Mouse (Mus musculus): Measurements from ENCODE around the gene 1700008O03Rik. TPM values are rescaled to one million over a fixed set of nuclear protein-coding genes. Genes with fewer than 3 reads are reported as not detected.

Gene 1700008O03Rik
- 0.35 and 0.45 TPM in 2 replicates for polyA plus RNA-seq (2015; fragmentation: Nextera tagmentation; extraction: Ambion mirVana)

DNA sequence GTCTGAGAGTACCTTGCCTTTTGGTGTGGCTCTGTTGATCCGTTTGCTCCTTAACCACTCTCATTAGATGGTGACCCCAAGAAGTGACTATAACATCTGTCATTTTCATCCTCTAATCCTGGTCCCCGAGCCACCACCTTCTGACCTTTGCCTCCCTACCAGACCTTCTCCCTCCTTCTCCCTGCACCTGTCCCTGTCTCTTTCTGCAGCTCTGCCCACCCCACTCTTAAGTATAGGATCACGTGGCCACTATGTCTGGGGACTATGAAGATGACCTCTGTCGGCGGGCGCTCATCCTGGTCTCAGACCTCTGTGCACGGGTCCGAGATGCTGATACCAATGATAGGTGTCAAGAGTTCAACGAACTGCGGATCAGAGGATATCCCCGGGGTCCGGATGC, at the start of gene 1700008O03Rik:
Gene 1700008O03Rik (minus strand): TSS at position 101 of the 400 bp plus-strand sequence.
- Histone ChIP-seq H3K4me3 (peak within 1 kb of the TSS; percentile 57), H3K4me1 (peaks cover 9% of the 10 kb centered on the region), H3K9ac (peak within 1 kb of the TSS; percentile 70; the same call in 1 of the 2 replicates), H3K36me3 (no peaks in the 10 kb centered on the region), H3K9me3 (no peaks in the 10 kb centered on the region), H3K27me3 (replicated peaks) (peaks cover 83% of the 10 kb centered on the region), H3K27ac (replicated peaks) (no peak within 1 kb of the TSS), H3K4me2 (peak within 1 kb of the TSS; percentile 85)
- ATAC-seq (ENCODE audit: extremely low read depth, insufficient number of reproducible peaks, low FRiP score, low TSS enrichment), result no peak
- 71% methylated on average over 12 of the region's 12 CpGs for WGBS

- Histone ChIP-seq H3K9me3 (no peaks in the 10 kb centered on the region), H3K27ac (replicated peaks) (no peak overlapping the region), H3K4me1 (peaks cover 8% of the 10 kb centered on the region), H3K36me3 (no peaks in the 10 kb centered on the region), H3K4me3 (no peak overlapping the region), H3K9ac (no peak overlapping the region), H3K27me3 (replicated peaks) (peaks cover 88% of the 10 kb centered on the region), H3K4me2 (no peak overlapping the region)
- WGBS, result 68% methylated on average over 9 of the region's 9 CpGs
- no peak for ATAC-seq (ENCODE audit: extremely low read depth, insufficient number of reproducible peaks, low FRiP score, low TSS enrichment)
These were observed 48.5 kb upstream of the 1700008O03Rik start for GRCm38 (mm10) chr7:44434089-44434488.

DNA sequence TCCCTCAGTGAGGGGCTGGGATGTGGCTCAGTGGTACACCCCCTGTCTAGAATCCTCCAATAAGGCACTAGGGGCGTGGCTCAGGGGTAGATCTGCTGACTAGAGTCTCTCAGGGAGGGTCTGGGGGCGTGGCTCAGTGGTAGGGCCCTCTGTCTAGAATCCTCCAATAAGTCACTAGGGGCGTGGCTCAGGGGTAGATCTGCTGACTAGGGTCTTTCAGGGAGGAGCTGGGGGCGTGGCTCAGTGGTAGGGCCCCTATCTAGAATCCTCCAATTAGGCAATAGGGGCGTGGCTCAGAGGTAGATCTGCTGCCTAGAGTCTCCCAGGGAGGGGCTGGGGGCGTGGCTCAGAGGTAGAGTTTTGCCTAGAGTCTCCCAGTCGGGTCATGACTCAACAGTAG, 47.8 kb upstream of the 1700008O03Rik start:
- Histone ChIP-seq H3K27me3 (replicated peaks) (peaks cover 89% of the 10 kb centered on the region), H3K4me2 (no peak overlapping the region), H3K9me3 (no peaks in the 10 kb centered on the region), H3K27ac (replicated peaks) (no peak overlapping the region), H3K4me3 (no peak overlapping the region), H3K4me1 (peaks cover 10% of the 10 kb centered on the region), H3K36me3 (no peaks in the 10 kb centered on the region), H3K9ac (no peak overlapping the region)
- ATAC-seq (ENCODE audit: extremely low read depth, insufficient number of reproducible peaks, low FRiP score, low TSS enrichment), result peak; percentile 75
- WGBS, result 2% methylated on average over 7 of the region's 7 CpGs

GRCm38 (mm10) chr7:44432550-44432949, 46.9 kb upstream of the 1700008O03Rik start:
- peaks cover 14% of the 10 kb centered on the region for H3K4me1 ChIP-seq
- H3K27me3 ChIP-seq (replicated peaks), result peaks cover 89% of the 10 kb centered on the region
- H3K9ac ChIP-seq, result no peak overlapping the region
- H3K4me2 ChIP-seq, result no peak overlapping the region
- H3K36me3 ChIP-seq, result no peaks in the 10 kb centered on the region
- H3K27ac ChIP-seq (replicated peaks), result no peak overlapping the region
- no peak overlapping the region for H3K4me3 ChIP-seq
- ATAC-seq (ENCODE audit: extremely low read depth, insufficient number of reproducible peaks, low FRiP score, low TSS enrichment), result no peak
- 80% methylated on average over 6 of the region's 6 CpGs for WGBS
- H3K9me3 ChIP-seq, result no peaks in the 10 kb centered on the region

GRCm38 (mm10) chr7:44429534-44430488, 44.2 kb upstream of the 1700008O03Rik start:
- peaks cover 95% of the 10 kb centered on the region for H3K27me3 ChIP-seq (replicated peaks)
- peak overlapping the region; percentile 57 for H3K4me3 ChIP-seq
- H3K4me1 ChIP-seq, result peaks cover 14% of the 10 kb centered on the region
- peak overlapping the region; percentile 70; the same call in 1 of the 2 replicates for H3K9ac ChIP-seq
- no peaks in the 10 kb centered on the region for H3K9me3 ChIP-seq
- peak overlapping the region; percentile 79 for H3K4me2 ChIP-seq
- whole genome bisulfite sequencing, result 2% methylated on average over 30 of the region's 32 CpGs
- ATAC-seq (ENCODE audit: extremely low read depth, insufficient number of reproducible peaks, low FRiP score, low TSS enrichment), result no peak
- no peak overlapping the region for H3K27ac ChIP-seq (replicated peaks)
- H3K36me3 ChIP-seq, result no peaks in the 10 kb centered on the region

- Histone ChIP-seq H3K9me3 (no peaks in the 10 kb centered on the region), H3K36me3 (no peaks in the 10 kb centered on the region), H3K4me2 (peak within 1 kb of the TSS; percentile 79), H3K4me3 (peak within 1 kb of the TSS; percentile 57), H3K9ac (peak within 1 kb of the TSS; percentile 70), H3K4me1 (peaks cover 14% of the 10 kb centered on the region), H3K27me3 (replicated peaks) (peaks cover 88% of the 10 kb centered on the region), H3K27ac (replicated peaks) (no peak within 1 kb of the TSS)
- WGBS, result under 1% methylated on average over 39 of the region's 69 CpGs
- ATAC-seq (ENCODE audit: extremely low read depth, insufficient number of reproducible peaks, low FRiP score, low TSS enrichment), result no peak
These were observed 43.4 kb upstream of the 1700008O03Rik start, which contains the start of gene Lrrc4b for GRCm38 (mm10) chr7:44428968-44429521. Gene Lrrc4b, plus strand, starts transcription at chr7:44429018.

- Histone ChIP-seq H3K36me3 (no peaks in the 10 kb centered on the region), H3K4me1 (peaks cover 14% of the 10 kb centered on the region), H3K9ac (peak overlapping the region; percentile 70), H3K4me2 (peak overlapping the region; percentile 79), H3K27ac (replicated peaks) (no peak overlapping the region), H3K9me3 (no peaks in the 10 kb centered on the region), H3K4me3 (peak overlapping the region; percentile 57), H3K27me3 (replicated peaks) (peaks cover 81% of the 10 kb centered on the region)
- no peak for ATAC-seq (ENCODE audit: extremely low read depth, insufficient number of reproducible peaks, low FRiP score, low TSS enrichment)
- 1% methylated on average over 17 of the region's 38 CpGs for WGBS
These were observed 42.7 kb upstream of the 1700008O03Rik start for GRCm38 (mm10) chr7:44428171-44428950.

GRCm38 (mm10) chr7:44427666-44428065, 42.0 kb upstream of the 1700008O03Rik start:
- no peak for ATAC-seq (ENCODE audit: extremely low read depth, insufficient number of reproducible peaks, low FRiP score, low TSS enrichment)
- WGBS, result 12% methylated on average over 8 of the region's 8 CpGs
- H3K4me1 ChIP-seq, result peaks cover 14% of the 10 kb centered on the region
- H3K36me3 ChIP-seq, result no peaks in the 10 kb centered on the region
- H3K27me3 ChIP-seq (replicated peaks), result peaks cover 74% of the 10 kb centered on the region
- peak overlapping the region; percentile 57; the same call in 1 of the 2 replicates for H3K4me3 ChIP-seq
- peak overlapping the region; percentile 79 for H3K4me2 ChIP-seq
- no peaks in the 10 kb centered on the region for H3K9me3 ChIP-seq
- no peak overlapping the region for H3K27ac ChIP-seq (replicated peaks)
- no peak overlapping the region for H3K9ac ChIP-seq

DNA sequence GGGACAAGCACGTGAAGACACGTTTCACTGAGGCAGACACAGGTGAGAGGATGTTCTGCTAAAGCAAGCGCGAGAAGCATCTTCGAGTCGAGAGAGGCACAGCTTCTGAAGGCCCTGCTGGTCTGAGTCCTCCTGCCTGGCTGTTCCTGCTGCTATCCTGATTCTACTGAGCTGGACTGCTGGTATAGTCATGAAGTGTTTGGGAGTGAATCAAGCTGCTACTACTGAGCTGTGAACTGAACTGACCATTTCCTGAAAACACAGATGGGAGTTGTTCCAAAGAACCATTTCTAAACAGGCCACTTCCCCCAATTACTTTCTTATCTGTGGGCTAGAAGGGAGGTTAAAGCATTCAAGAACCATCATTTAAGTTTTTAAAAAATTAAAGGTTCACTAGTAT, 27.7 kb upstream of the 1700008O03Rik start:
- 73% methylated on average over 6 of the region's 6 CpGs for WGBS
- Histone ChIP-seq H3K4me2 (no peak overlapping the region), H3K4me1 (no peaks in the 10 kb centered on the region), H3K27me3 (replicated peaks) (0 out of 2 replicates have a peak, but pooled peaks cover 13% of the 10 kb centered on the region), H3K36me3 (no peaks in the 10 kb centered on the region), H3K9me3 (no peaks in the 10 kb centered on the region), H3K4me3 (no peak overlapping the region), H3K27ac (replicated peaks) (no peak overlapping the region), H3K9ac (no peak overlapping the region)
- no peak for ATAC-seq (ENCODE audit: extremely low read depth, insufficient number of reproducible peaks, low FRiP score, low TSS enrichment)

DNA sequence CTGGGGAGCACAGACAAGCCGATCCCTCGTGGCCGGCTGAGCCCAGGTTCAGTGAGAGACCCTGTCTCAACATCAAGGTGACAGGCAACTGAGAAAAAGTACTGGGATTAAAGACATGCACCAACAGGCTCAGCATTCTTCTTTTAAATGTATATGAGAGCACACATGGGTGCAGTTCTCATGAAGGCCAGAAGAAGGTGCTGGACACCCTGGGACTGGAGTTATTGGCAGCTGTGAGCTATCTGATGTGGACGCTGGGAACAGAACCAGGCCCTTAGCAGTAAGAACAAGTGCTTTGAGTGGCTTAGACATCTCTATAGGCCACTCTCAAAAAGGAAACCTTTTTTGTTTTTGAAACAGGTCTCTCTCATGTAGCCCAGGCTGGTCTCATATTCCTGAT, 25.5 kb upstream of the 1700008O03Rik start:
- no peaks in the 10 kb centered on the region for H3K9me3 ChIP-seq
- no peak overlapping the region for H3K27ac ChIP-seq (replicated peaks)
- H3K27me3 ChIP-seq (replicated peaks), result peaks cover 24% of the 10 kb centered on the region
- no peak overlapping the region for H3K4me3 ChIP-seq
- no peak overlapping the region for H3K9ac ChIP-seq
- ATAC-seq (ENCODE audit: extremely low read depth, insufficient number of reproducible peaks, low FRiP score, low TSS enrichment), result no peak
- WGBS, result 71% methylated on average over 4 of the region's 4 CpGs
- no peaks in the 10 kb centered on the region for H3K36me3 ChIP-seq
- no peak overlapping the region for H3K4me2 ChIP-seq
- H3K4me1 ChIP-seq, result no peaks in the 10 kb centered on the region

GRCm38 (mm10) chr7:44406015-44406355, 20.4 kb upstream of the 1700008O03Rik start:
- Histone ChIP-seq H3K27ac (replicated peaks) (no peak overlapping the region), H3K27me3 (replicated peaks) (peaks cover 30% of the 10 kb centered on the region), H3K36me3 (no peaks in the 10 kb centered on the region), H3K9me3 (no peaks in the 10 kb centered on the region), H3K9ac (no peak overlapping the region), H3K4me2 (peak overlapping the region; percentile 66), H3K4me3 (peak overlapping the region; percentile 50), H3K4me1 (no peaks in the 10 kb centered on the region)
- 3% methylated on average over 5 of the region's 5 CpGs for WGBS
- ATAC-seq (ENCODE audit: extremely low read depth, insufficient number of reproducible peaks, low FRiP score, low TSS enrichment), result no peak

Data from heart, embryonic 13.5 days (tissue).